Mouse (Mus musculus) heart, adult 2 months (tissue): ENCODE measurements around the gene Tln2.

ENCODE experiments used
- CTCF ChIP-seq: fragments of 200-600 bp; IDR thresholded peaks from 2 replicates; pipeline ENCODE4 v1.8.1; 2022; ENCODE audit warnings: antibody characterized with exemption, mild to moderate bottlenecking, moderate library complexity
- EP300 ChIP-seq: fragments of 200-500 bp; IDR thresholded peaks from 2 replicates; pipeline ENCODE4 v1.6.1; 2011; ENCODE audit warnings: low read depth, low read length, control low read depth; ENCODE audit not compliant: insufficient read depth

GRCm38 (mm10) chr9:67191488-67192331, 367.8 kb downstream of the Tln2 start:
- TF ChIP-seq CTCF, result no peak
- TF ChIP-seq EP300, result peak; percentile 97
